Mouse (Mus musculus) megakaryocyte, adult 5-6 weeks (primary cell): ENCODE measurements around the gene Tbl1xr1. TPM values are rescaled to one million over a fixed set of nuclear protein-coding genes. Genes with fewer than 3 reads are reported as not detected.
A peak's percentile ranks its signal among the peaks of the same experiment; 100 is the strongest.

Experiments used
- ATAC-seq: 2 replicates; pipeline ENCODE4 v1.8.0; 2016; ENCODE audit warnings: mild to moderate bottlenecking, inconsistent platforms; ENCODE audit not compliant: poor library complexity, severe bottlenecking
- total RNA-seq, 2 experiments: library from RNA; stranded (forward) in 1 of 2; stranded (reverse) in 1 of 2; fragments of 153-499, 151-499 nt in 1 of 2; fragments of 221-1000, 200-1000 nt in 1 of 2; gene quantifications; 2 replicates each; pipeline versions ENCODE4 v1.2.3 to v1.2.4; 2015 to 2017

The Tbl1xr1 gene
- total RNA-seq (2015): 111 and 139 TPM in 2 replicates
- total RNA-seq (2017): 95.5 and 99.3 TPM in 2 replicates

GRCm38 (mm10) chr3:22076561-22076935 lies at the start of gene Tbl1xr1:
Gene Tbl1xr1, plus strand, starts transcription at chr3:22076652.
- ATAC-seq: peak; percentile 41

DNA sequence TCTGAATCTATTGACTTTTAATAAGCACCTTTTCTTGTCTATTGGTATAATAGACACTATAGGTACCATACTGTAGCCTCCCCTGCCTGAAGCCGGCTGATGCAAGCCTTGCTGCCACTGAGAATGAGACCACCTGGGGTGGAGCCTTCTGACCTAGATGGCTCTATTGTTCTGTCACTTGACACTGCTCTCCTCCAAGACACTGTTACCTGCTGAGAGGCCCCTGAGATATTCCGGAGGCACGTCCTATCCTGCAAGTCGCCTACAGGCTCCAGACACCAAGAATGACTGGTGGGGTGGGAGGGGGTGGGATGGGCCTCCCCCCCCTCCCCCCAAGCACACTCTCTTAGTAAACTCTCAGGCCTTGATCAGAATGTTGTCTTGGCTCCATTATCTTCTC lies 38.4 kb upstream of the Tbl1xr1 start:
- ATAC-seq: no peak

DNA sequence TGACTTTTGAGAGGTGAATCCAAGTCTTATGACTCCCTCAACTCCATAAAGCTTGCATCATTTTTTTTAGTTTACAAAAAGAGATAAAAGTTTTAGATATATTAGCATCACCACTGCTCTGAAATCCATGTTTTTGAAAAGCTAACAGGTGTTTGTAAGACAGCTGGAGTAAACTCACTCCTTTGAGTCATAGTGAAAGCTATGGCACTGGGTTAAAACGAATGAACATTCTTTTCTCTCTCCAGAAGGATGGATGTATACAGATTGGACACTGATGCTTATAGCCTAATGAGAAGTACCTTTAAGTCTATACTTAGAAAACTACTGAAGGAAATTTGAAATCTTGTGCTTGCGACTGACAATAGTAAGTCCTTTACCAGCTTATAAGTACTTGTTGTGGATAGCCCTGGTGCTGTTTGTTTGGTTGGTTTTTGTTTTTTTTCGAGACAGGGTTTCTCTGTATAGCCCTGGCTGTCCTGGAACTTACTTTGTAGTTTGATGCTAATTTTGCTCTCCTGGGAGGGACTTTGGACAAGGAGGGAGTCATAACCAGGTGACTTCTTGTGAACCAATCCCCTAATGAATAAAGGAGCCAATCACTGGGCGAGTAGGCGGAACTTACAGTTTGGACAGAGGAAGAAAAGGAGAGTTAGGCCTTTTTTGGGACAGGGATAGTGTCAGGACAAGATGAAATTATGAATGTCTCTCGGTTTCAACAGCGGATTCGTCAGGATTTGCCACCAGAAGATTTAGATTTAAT lies 37.2 kb upstream of the Tbl1xr1 start:
- ATAC-seq: no peak

DNA sequence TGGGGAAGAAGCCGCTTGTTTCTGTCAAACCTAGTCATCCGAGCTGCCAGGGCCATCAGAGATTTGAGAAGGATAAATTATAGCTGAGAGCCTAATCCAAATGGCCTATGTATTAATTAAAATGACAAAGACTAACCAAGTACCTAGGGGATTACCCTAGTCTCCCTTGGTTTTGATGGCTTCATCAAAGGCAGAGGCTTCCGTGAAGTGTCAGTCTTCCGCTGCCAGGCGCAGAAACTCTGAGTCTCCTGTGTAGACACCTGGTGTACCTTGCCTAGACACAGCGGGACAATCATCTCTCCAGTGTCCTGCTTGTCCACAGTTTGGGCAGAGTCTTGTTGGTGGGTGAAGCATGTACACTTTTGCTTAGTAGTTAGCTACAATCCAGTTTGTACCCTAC lies 35.8 kb upstream of the Tbl1xr1 start:
- ATAC-seq: no peak

DNA sequence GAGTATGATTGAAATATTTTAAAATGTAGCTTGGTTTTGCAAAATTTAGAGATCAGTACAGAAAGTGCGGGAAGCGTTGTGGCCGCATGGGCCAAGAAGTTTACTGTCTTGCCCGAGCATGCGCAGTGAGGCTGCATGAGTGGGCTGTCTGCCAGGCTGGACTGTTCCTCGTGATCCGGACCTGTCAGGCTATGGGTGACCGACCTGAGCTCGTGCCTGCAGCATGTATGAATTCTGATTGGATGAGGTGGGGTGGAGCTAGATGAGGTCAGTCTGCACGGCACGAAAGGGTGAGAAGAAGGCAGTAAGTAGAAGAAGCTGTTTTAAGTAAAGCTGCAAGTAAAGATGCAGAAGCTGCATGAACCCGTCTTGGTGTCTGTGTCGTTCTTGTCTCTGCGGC lies 29.2 kb upstream of the Tbl1xr1 start:
- no peak for ATAC-seq

DNA sequence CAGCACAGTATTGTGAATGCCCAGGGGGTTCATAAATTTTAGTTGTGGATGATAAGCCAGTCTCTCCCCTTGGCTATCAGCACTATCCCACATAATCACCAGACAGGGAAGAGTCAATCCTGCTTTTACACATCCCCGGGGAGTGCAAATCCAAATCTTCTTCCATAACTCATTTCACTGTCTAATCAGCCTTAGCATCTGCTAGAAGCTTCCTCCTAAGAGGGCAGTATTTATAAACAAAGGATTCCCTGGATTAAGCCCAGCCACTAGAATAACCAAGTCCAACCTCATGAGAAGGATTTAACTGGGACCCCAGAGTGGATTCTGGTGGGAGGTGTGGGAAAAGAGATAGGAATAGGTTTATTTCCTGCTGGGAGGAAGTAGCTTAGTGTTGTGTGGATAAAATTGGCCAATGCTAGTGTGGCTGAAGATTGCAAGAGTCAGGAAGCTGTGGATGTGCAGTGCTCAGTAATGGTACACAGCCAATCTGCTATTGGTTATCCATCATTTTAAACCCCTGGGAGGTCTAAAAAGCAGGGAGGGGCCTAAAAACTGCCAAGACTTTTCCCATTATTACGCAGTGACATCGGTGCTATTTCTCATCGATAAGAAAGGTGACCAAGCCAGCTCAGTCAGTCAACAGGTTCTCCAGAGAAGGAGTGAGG lies 19.7 kb upstream of the Tbl1xr1 start:
- ATAC-seq: no peak

- peak; percentile 66 for ATAC-seq
Observed at GRCm38 (mm10) chr3:22058206-22058804, 18.1 kb upstream of the Tbl1xr1 start.

- ATAC-seq: peak; percentile 69
Observed at GRCm38 (mm10) chr3:22061163-22061562, 15.3 kb upstream of the Tbl1xr1 start.

GRCm38 (mm10) chr3:22068621-22069020 lies 7.8 kb upstream of the Tbl1xr1 start:
- ATAC-seq: no peak

DNA sequence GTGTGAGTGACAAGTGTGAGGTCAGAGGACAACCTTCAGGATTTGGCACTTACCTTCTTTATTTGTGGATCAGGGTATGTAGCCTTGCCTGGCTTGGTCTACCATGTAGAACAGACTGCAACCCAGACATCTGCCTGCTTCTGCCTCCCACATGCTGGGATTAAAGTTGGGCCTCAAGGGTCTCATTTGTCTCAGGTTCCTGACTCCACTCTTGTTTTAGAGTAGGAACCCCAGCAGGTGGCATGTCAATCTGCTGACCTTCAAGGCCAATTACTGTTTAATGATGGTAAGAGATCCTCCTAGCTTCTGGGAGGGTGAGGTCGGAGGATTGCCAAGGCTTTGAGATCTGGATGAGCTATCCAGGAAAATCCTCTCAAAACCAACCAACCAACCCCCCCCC lies 2.5 kb upstream of the Tbl1xr1 start:
- ATAC-seq: no peak

- peak; percentile 29 for ATAC-seq
Observed at GRCm38 (mm10) chr3:22074591-22075294, 1.7 kb upstream of the Tbl1xr1 start.

DNA sequence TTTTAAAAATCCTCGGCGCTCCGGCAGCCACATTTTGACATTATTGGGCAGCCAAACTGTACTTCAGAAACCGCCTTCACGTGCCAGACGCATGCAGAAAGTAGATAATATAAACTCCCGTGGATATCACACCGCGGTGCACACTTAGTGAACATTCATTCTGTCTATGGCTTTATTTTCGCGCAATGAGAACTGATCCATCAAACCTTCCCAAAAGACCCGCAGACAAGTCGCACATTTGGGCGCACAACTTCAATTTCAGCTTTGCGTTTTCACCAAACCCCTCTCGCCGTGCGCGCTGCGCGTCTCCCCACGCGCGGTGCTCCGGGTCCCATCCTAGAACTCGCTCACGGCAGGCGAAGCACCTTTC lies 950 bp upstream of the Tbl1xr1 start:
- no peak for ATAC-seq

- peak; percentile 65 for ATAC-seq
Observed at GRCm38 (mm10) chr3:22075887-22076560, 428 bp upstream of the Tbl1xr1 start.

DNA sequence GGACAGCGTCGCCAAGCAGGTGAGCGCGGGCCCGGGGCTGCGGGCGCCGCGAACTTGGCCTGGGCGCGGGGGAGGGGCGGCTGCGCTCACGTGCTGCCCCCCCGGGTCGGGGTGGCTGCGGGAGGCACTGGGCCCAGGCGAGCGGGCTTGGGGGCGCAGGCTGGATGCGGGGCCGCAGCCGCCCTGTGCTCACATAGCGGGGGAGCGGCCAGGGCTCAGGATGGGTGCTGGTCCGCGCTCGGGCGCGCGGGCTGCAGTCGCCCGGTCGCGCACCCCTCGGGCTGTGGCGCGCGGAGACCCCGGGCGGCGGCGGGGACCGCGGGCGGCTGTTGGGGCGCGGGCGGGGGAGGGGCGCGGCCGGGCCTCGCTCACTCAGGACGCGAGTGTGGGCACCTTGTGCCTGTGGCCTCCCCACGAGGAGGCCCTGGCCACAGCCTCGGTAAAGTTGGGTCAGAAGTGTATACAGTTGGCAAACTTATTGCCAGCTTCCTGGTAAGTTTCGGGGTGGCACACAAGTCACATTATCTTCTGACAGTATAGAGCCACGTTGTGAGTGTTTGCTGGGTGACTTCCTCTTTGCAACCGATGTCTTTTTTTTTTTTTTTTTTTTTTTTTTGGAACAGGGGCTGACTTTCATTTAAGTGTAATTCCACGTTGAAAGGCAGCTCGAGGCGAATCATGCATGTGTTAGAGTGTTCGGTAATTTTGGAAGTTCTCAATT lies 644 bp downstream of the Tbl1xr1 start:
- peak; percentile 43 for ATAC-seq

DNA sequence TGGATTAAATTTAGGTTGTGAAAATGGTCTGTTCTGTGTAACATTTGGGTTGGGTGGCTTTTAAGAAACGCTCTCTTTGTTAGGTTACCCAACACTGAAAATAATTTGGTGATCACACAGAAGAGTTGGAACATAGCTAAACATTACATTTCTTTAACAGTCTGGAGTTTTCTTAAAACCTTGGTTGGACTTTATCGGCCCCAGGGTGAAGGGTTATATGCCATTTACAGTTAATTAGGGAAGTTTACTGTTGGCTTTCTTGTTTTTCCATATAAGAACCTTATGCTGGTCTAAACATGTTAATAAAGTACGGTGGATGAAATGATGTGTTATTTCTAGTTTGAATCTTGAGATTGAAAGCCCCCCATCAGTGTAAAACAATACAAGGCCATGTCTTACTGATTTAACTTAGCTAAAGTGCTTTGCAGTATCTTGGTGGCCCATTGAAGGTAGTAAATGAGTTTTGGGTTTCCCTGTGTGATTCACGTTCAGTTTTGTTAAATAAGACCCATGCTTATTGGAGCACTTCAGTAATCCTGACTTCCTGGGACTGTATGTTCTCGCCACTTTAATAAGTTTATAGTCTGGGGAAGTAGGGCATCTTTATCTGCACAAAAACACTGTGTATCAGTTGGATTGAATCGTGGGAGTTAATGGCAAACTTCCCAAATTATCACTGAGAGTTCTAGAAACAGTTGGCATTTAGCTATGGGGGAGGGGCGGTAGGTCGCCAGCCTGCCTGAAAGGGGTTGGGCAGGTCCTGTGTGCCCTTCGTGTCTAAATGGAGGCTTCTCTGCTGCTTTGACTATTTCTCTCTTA lies 1.4 kb downstream of the Tbl1xr1 start:
- no peak for ATAC-seq

GRCm38 (mm10) chr3:22078529-22078928 lies 2.1 kb downstream of the Tbl1xr1 start:
- ATAC-seq: no peak

- ATAC-seq: 0 out of 2 replicates have a peak, but pooled peaks have one; percentile 29
Observed at GRCm38 (mm10) chr3:22081869-22082268, 5.4 kb downstream of the Tbl1xr1 start.

DNA sequence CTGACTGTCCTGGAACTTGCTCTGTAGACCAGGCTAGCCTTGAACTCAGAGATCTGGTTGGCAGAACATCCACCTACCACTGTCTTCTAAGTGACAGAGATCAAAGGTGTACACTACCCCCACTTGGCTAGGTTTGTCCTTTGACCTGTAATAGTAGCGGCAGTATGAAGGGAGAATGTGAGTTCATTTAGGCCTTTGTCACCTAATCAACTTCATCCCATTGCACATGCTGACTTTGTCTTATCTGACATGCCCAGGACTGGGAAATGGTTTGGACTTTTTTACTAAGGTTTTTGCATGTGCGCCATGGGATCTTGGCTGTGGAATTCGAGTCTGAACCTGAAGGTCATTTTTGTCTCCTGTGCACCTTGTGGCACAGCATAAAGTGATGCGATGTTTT lies 6.4 kb downstream of the Tbl1xr1 start:
- no peak for ATAC-seq

- no peak for ATAC-seq
Observed at GRCm38 (mm10) chr3:22084222-22084996, 8.0 kb downstream of the Tbl1xr1 start.
